Mouse (Mus musculus): ENCODE measurements at regions not wholly inside any gene's neighbourhood (a gene's known extent, or its start where the extent isn't known, plus 50 kb on each side); places are given as distances from the start of the nearest gene placed in this dataset.

DNA sequence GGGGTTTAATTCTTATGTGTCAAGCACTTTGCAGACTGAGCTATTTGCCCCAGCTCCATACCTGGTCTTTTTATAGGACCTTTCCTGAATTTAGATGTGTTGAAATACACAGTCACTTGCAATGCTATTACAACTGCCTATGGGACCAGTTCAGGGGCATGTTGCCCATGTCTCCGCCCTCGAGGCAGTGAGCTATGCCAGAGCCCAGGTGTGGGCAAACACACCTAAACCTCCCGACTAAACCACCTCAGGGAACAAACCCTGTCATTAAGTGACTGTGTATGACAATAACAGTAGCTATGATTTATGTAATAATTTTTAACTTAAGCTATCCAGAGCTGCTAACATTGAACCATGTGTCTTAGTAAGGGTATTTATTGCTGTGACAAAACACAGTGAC is 66.5 kb downstream of the Skor1 start:
- TF ChIP-seq CTCF (IDR thresholded peaks at IDR 0.05; ENCODE audit: borderline replicate concordance, control insufficient read depth, extremely low read depth, insufficient read depth, low read length, poor library complexity) (no peak), POLR2A (IDR thresholded peaks at IDR 0.05; ENCODE audit: control insufficient read depth, extremely low read depth, insufficient read depth, low read length, poor library complexity) (no peak)
